Mouse (Mus musculus) MEL (cell line): ENCODE data around the gene Hist1h3e. TPM values are rescaled to one million over a fixed set of nuclear protein-coding genes. Genes with fewer than 3 reads are reported as not detected.
"Not testable (repeated sequence)": the region's sequence is repeated elsewhere in the genome, so short reads cannot be mapped to it uniquely, and the experiment has no call there.

Experiments
- DNase-seq: peaks from one replicate; pipeline ENCODE4 v3.0.0; 2011; ENCODE audit warnings: low read depth, low spot score
- H3K27ac ChIP-seq: 2 replicates; pipeline ENCODE4 v1.5.1; 2012; ENCODE audit warnings: low read depth, mild to moderate bottlenecking, control low read depth, low read length, moderate library complexity; ENCODE audit not compliant: control insufficient read depth
- H3K27me3 ChIP-seq, 2 experiments: fragments of 150-350 bp in 1 of 2; sonication (generic) in 1 of 2; 2 replicates each; pipeline ENCODE4 v1.6.1; 2012; ENCODE audit warnings: low read length in 2 of 2, mild to moderate bottlenecking in 2 of 2, improper control_type of control experiment in 1 of 2, moderate library complexity in 1 of 2; ENCODE audit not compliant: insufficient read depth in 2 of 2, control insufficient read depth in 1 of 2
- H3K36me3 ChIP-seq, 2 experiments: 2 replicates each; pipeline ENCODE4 v1.6.1; 2012 to 2014; ENCODE audit warnings: low read length in 2 of 2, improper control_type of control experiment in 1 of 2, inconsistent platforms in 1 of 2, mild to moderate bottlenecking in 1 of 2; ENCODE audit not compliant: insufficient read depth in 2 of 2, control insufficient read depth in 1 of 2
- H3K4me1 ChIP-seq, 2 experiments: fragments of 150-350 bp in 1 of 2; sonication (generic) in 1 of 2; 2 replicates each; pipeline ENCODE4 v1.6.1; 2012; ENCODE audit warnings: low read length in 2 of 2, improper control_type of control experiment in 1 of 2, mild to moderate bottlenecking in 1 of 2; ENCODE audit not compliant: insufficient read depth in 2 of 2, control insufficient read depth in 1 of 2
- H3K4me3 ChIP-seq, 2 experiments: fragments of 150-350 bp in 1 of 2; sonication (generic) in 1 of 2; 2 replicates each; pipeline ENCODE4 v1.5.1; 2012; ENCODE audit warnings: low read depth in 2 of 2, low read length in 2 of 2, mild to moderate bottlenecking in 2 of 2, moderate library complexity in 2 of 2, control low read depth in 1 of 2, improper control_type of control experiment in 1 of 2; ENCODE audit not compliant: control insufficient read depth in 1 of 2, insufficient read depth in 1 of 2
- H3K79me2 ChIP-seq: 2 replicates; pipeline ENCODE4 v1.6.1; 2012; ENCODE audit warnings: mild to moderate bottlenecking, low read length, moderate library complexity; ENCODE audit not compliant: control insufficient read depth, poor library complexity, insufficient read depth
- H3K9ac ChIP-seq: 2 replicates; pipeline ENCODE4 v1.6.1; 2012; ENCODE audit warnings: low read depth, mild to moderate bottlenecking, control low read depth, low read length, moderate library complexity; ENCODE audit not compliant: control insufficient read depth, poor library complexity, severe bottlenecking
- H3K9me3 ChIP-seq: fragments of 150-350 bp; sonication (generic); replicated peaks from 2 replicates; pipeline ENCODE4 v1.6.1; 2012; ENCODE audit warnings: mild to moderate bottlenecking, low read length, improper control_type of control experiment, moderate library complexity; ENCODE audit not compliant: insufficient read depth
- CHD1 ChIP-seq: IDR thresholded peaks from 2 replicates; pipeline ENCODE4 v1.6.1; 2012; ENCODE audit warnings: low read depth, mild to moderate bottlenecking, inconsistent platforms, low read length, improper control_type of control experiment
- MYC ChIP-seq: IDR thresholded peaks from 2 replicates; pipeline ENCODE4 v1.6.1; 2011; ENCODE audit warnings: low read depth, mild to moderate bottlenecking, low read length, improper control_type of control experiment, moderate library complexity
- POLR2A ChIP-seq, 2 experiments: IDR thresholded peaks; 2 replicates each; pipeline ENCODE4 v1.6.1; 2011 to 2012; ENCODE audit warnings: low read length in 2 of 2, mild to moderate bottlenecking in 2 of 2, control low read depth in 1 of 2, improper control_type of control experiment in 1 of 2, low read depth in 1 of 2, moderate library complexity in 1 of 2; ENCODE audit not compliant: control insufficient read depth in 1 of 2, insufficient read depth in 1 of 2, poor library complexity in 1 of 2
- POLR2AphosphoS2 ChIP-seq: IDR thresholded peaks from 2 replicates; pipeline ENCODE4 v1.6.1; 2011; ENCODE audit warnings: low read length, improper control_type of control experiment
- POLR2AphosphoS5 ChIP-seq: IDR thresholded peaks from 2 replicates; pipeline ENCODE4 v1.6.1; 2012; ENCODE audit warnings: low read depth, borderline replicate concordance, mild to moderate bottlenecking, inconsistent platforms, low read length, moderate library complexity, mixed read lengths
- TBP ChIP-seq: IDR thresholded peaks from 2 replicates; pipeline ENCODE4 v1.8.0; 2011; ENCODE audit warnings: low read depth, low read length, improper control_type of control experiment
- TCF12 ChIP-seq: IDR thresholded peaks from 2 replicates; pipeline ENCODE4 v1.6.1; 2014; ENCODE audit warnings: low read depth, mild to moderate bottlenecking, inconsistent platforms, low read length, improper control_type of control experiment, moderate library complexity
- UBTF ChIP-seq: IDR thresholded peaks from 2 replicates; pipeline ENCODE4 v1.6.1; 2012; ENCODE audit warnings: low read depth, mild to moderate bottlenecking, inconsistent platforms, low read length, improper control_type of control experiment, moderate library complexity, borderline replicate concordance; ENCODE audit not compliant: insufficient read depth
- polyA plus RNA-seq, 2 experiments: library from polyadenylated mRNA; stranded (reverse) in 1 of 2; unstranded in 1 of 2; fragments of >175 nt in 1 of 2; fragments of >200 nt in 1 of 2; gene quantifications; 2 replicates each; pipeline versions ENCODE4 v1.2.1 to v1.2.4; 2012; ENCODE audit warnings: low replicate concordance in 2 of 2, low read depth in 1 of 2; ENCODE audit not compliant: insufficient read length in 2 of 2, insufficient read depth in 1 of 2, missing spikeins in 1 of 2
- total RNA-seq: library from RNA; depleted of rRNA; stranded (reverse); fragments of 300-350 nt; gene quantifications from 2 replicates; pipeline ENCODE4 v1.2.3, GENCODE M21; 2012

The Hist1h3e gene
- total and polyA plus RNA-seq, 3 experiments = 4.5 to 1,049 TPM; not detected in 1

GRCm38 (mm10) chr13:23537006-23537710, 25.0 kb downstream of the Hist1h3e start:
- H3K36me3 ChIP-seq = peaks cover 0 to 30% of the 10 kb centered on the region in 2 experiments; a peak in 2 of 4 replicates
- no peaks in the 10 kb centered on the region for H3K27me3 ChIP-seq
- peak overlapping the region; percentile 16 for H3K9ac ChIP-seq
- no peak overlapping the region for H3K4me3 ChIP-seq
- peaks cover 2 to 4% of the 10 kb centered on the region in 2 experiments; a peak in 3 of 4 replicates for H3K4me1 ChIP-seq
- H3K9me3 ChIP-seq = no peaks in the 10 kb centered on the region
- no peak for TF ChIP-seq POLR2AphosphoS2
- no peak for TF ChIP-seq MYC
- no peak overlapping the region; the same call in 1 of the 2 replicates for H3K27ac ChIP-seq
- peaks cover 4% of the 10 kb centered on the region; the same call in 1 of the 2 replicates for H3K79me2 ChIP-seq
- DNase-seq = peak; percentile 61

- H3K4me3 ChIP-seq = peak overlapping the region; percentile 10 to 56
- peaks cover 2 to 4% of the 10 kb centered on the region in 2 experiments; a peak in 3 of 4 replicates for H3K4me1 ChIP-seq
- H3K9ac ChIP-seq = peak overlapping the region; percentile 75
- peaks cover 4% of the 10 kb centered on the region; the same call in 1 of the 2 replicates for H3K79me2 ChIP-seq
- H3K27me3 ChIP-seq = no peaks in the 10 kb centered on the region
- peaks cover 0 to 33% of the 10 kb centered on the region in 2 experiments; a peak in 2 of 4 replicates for H3K36me3 ChIP-seq
- peak; percentile 84 for DNase-seq
- H3K27ac ChIP-seq = peak overlapping the region; percentile 94
- TF ChIP-seq CHD1 (no peak), POLR2AphosphoS5 (peak; percentile 8; the same call in 1 of the 2 replicates), POLR2A (IDR thresholded peaks at IDR 0.05; ENCODE audit: control insufficient read depth in 1 of 2, insufficient read depth in 1 of 2, low read depth in 1 of 2, low read length in 2 of 2, poor library complexity in 1 of 2) (peak in 1 of 2 experiments; percentile 40; a peak in 1 of 4 replicates), TCF12 (no peak)
- no peaks in the 10 kb centered on the region for H3K9me3 ChIP-seq
Observed at GRCm38 (mm10) chr13:23536076-23536822, 25.9 kb downstream of the Hist1h3e start.

GRCm38 (mm10) chr13:23535137-23536075, 26.8 kb downstream of the Hist1h3e start, which contains the start of gene Hist1h3g:
Hist1h3g (plus strand) TSS chr13:23535422.
- not testable (repeated sequence) for H3K4me1 ChIP-seq, H3K9me3 ChIP-seq, H3K79me2 ChIP-seq, H3K27me3 ChIP-seq
- TF ChIP-seq TBP (peak; percentile 99), POLR2AphosphoS5 (peak; percentile 94), POLR2A (IDR thresholded peaks at IDR 0.05; ENCODE audit: control insufficient read depth in 1 of 2, insufficient read depth in 1 of 2, low read depth in 1 of 2, low read length in 2 of 2, poor library complexity in 1 of 2) (peak; percentile 98), UBTF (peak; percentile 88; the same call in 1 of the 2 replicates)
- Histone ChIP-seq H3K4me3 (peak within 1 kb of the TSS; percentile 35 to 67), H3K36me3 (peaks cover 0 to 28% of the 10 kb centered on the region in 2 experiments; a peak in 2 of 4 replicates), H3K27ac (peak within 1 kb of the TSS; percentile 95), H3K9ac (peak within 1 kb of the TSS; percentile 95)
- DNase-seq = peak; percentile 99
